9 mouse cellular contexts compared by ENCODE assay signal in the genomic region with DNA sequence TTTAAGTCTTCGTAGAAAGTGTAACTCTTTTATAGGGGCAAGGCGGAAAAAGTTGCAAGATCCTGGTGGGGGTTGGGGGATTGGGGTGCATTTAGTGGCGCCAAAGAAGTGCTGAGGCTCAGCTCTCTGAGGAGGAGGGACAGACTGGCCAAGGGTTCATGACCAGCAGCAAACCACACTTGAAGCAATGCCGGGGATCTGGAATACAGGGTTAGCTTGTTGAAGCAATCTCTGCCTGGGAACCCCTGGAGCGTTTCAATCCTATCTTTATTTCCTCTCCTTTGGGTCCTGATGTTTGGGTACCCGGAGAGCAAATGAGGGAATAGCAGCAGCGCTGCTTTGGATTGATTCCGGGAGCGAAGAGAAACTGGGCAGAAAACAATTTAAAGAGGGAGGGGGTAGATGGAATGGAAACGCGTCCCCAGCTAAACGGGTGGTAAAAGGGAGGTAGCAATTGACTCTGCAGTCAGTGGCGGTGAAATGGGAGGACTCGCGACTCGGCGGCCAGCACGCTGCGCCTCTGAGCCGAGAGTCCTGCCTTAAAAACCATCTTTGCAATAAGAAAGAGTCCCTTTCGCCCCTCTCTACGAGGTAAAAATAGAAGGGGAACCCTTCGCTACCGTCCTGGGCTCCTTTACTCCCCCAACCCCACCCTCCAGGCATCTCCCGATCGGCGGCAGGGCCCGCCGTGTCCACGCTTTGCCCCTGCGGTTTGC.
A peak's percentile ranks its signal among the peaks of the same experiment; 100 is the strongest.
DNase-seq lines count a peak whose midpoint lies in the region; ATAC-seq and TF ChIP-seq lines count a peak whose summit lies in the region.
"Had no signal": no experiment of that assay in that cellular context is flagged by ENCODE, and none has a peak within 500 bp of the region (broad histone marks: within the 10 kb centered on the region; RNA-seq: fewer than 3 reads in every experiment).

No protein-coding gene starts in this region.

- peak overlapping the region; percentile 32 for H3K4me3 ChIP-seq in heart, postnatal 0 days (ENCODE audit: low read depth, low read length)
- H3K4me3 ChIP-seq in liver, embryonic 15.5 days (replicated peaks), result no peak overlapping the region
- H3K4me3 ChIP-seq in cerebellum, adult 2 months (replicated peaks; ENCODE audit: insufficient read depth, low read depth, low read length), result no peak overlapping the region
- H3K4me3 ChIP-seq: megakaryocyte, embryonic 14.5 days had no signal

- H3K4me1 ChIP-seq in heart, postnatal 0 days (ENCODE audit: control insufficient read depth, insufficient read depth), result 0 out of 2 replicates have a peak, but pooled peaks cover 7% of the 10 kb centered on the region
- no peaks in the 10 kb centered on the region for H3K4me1 ChIP-seq in liver, embryonic 15.5 days (replicated peaks)
- H3K4me1 ChIP-seq in cerebellum, adult 2 months (ENCODE audit: control insufficient read depth, insufficient read depth, low read length), result no peaks in the 10 kb centered on the region
- H3K4me1 ChIP-seq: megakaryocyte, embryonic 14.5 days had no signal

- DNase-seq in adrenal gland, adult 18-20 months (ENCODE audit: low spot score in 2 of 2), result peak; percentile 17 to 27
- DNase-seq in adrenal gland, postnatal 10 days, result no peak
- DNase-seq in ZHBTc4 (ENCODE audit: low read depth, low spot score), result peak; percentile 46
- no peak for DNase-seq in heart, postnatal 0 days (ENCODE audit: low spot score)
- DNase-seq in ovary, postnatal 10 days (ENCODE audit: low spot score), result no peak
- no peak for DNase-seq in cerebellum, adult 2 months
- DNase-seq in layer of hippocampus, adult 11-12 months (ENCODE audit: low spot score), result no peak

- H3K9ac ChIP-seq in heart, postnatal 0 days (replicated peaks; ENCODE audit: low read depth, low read length), result no peak overlapping the region
- no peak overlapping the region for H3K9ac ChIP-seq in liver, embryonic 15.5 days

- TF ChIP-seq POLR2A in cerebellum, adult 2 months (IDR thresholded peaks at IDR 0.05; ENCODE audit: borderline replicate concordance, insufficient read depth, low read length), result no peak

- TF ChIP-seq CTCF in heart, postnatal 0 days (IDR thresholded peaks at IDR 0.05; ENCODE audit: low read depth), result no peak
- no peak for TF ChIP-seq CTCF in cerebellum, adult 2 months (IDR thresholded peaks at IDR 0.05; ENCODE audit: borderline replicate concordance, insufficient read depth, low read depth, low read length)

- H3K4me2 ChIP-seq in heart, postnatal 0 days (ENCODE audit: low read depth, low read length), result peak overlapping the region; percentile 49
- peak overlapping the region; percentile 40 for H3K4me2 ChIP-seq in liver, embryonic 15.5 days

- no peak for ATAC-seq in heart, postnatal 0 days (ENCODE audit: insufficient read depth, low read depth)
- no peak for ATAC-seq in liver, embryonic 15.5 days (ENCODE audit: insufficient read depth)

- peaks cover 82% of the 10 kb centered on the region for H3K27me3 ChIP-seq in heart, postnatal 0 days (ENCODE audit: control insufficient read depth, insufficient read depth, low read length)
- H3K27me3 ChIP-seq in liver, embryonic 15.5 days, result peaks cover 63% of the 10 kb centered on the region
- peaks cover 3% of the 10 kb centered on the region; the same call in 1 of the 2 replicates for H3K27me3 ChIP-seq in cerebellum, adult 2 months (ENCODE audit: control insufficient read depth, insufficient read depth, low read length)

- H3K9me3 ChIP-seq in heart, postnatal 0 days (replicated peaks; ENCODE audit: control insufficient read depth, low read length), result no peaks in the 10 kb centered on the region
- H3K9me3 ChIP-seq in liver, embryonic 15.5 days (replicated peaks), result no peaks in the 10 kb centered on the region

- WGBS in heart, postnatal 0 days, result under 1% methylated on average over 31 of the region's 31 CpGs
- WGBS in liver, embryonic 15.5 days (ENCODE audit: insufficient replicate concordance), result 2% methylated on average over 31 of the region's 31 CpGs
- 3% methylated on average over 31 of the region's 31 CpGs for WGBS in cerebellum, adult 2 months

- no peaks in the 10 kb centered on the region for H3K36me3 ChIP-seq in heart, postnatal 0 days (replicated peaks; ENCODE audit: control insufficient read depth, insufficient read depth, low read length)
- H3K36me3 ChIP-seq in liver, embryonic 15.5 days (replicated peaks), result no peaks in the 10 kb centered on the region

- no peak overlapping the region for H3K27ac ChIP-seq in heart, postnatal 0 days (ENCODE audit: low read depth)
- no peak overlapping the region for H3K27ac ChIP-seq in liver, embryonic 15.5 days (replicated peaks)
- H3K27ac ChIP-seq in cerebellum, adult 2 months (ENCODE audit: insufficient read depth, low read length), result no peak overlapping the region

- no peak for TF ChIP-seq EP300 in heart, postnatal 0 days (IDR thresholded peaks at IDR 0.05; ENCODE audit: low read depth)

Comparison
In these comparisons a context has a peak if more than half of its experiments do, and no peak if none do; other contexts are left out.
1. DNase-seq: peak in adrenal gland, adult 18-20 months (2 of 2) and ZHBTc4 (single experiment); none in adrenal gland, postnatal 10 days (single experiment), heart, postnatal 0 days (single experiment), ovary, postnatal 10 days (single experiment), cerebellum, adult 2 months (0 of 2) and layer of hippocampus, adult 11-12 months (single experiment).